Mouse (Mus musculus) CD4-positive, CD25-positive, alpha-beta regulatory T cell, adult 4 months (primary cell): Measurements from ENCODE around the gene Gm6890. TPM values are rescaled to one million over a fixed set of nuclear protein-coding genes. Genes with fewer than 3 reads are reported as not detected.
"Not testable (repeated sequence)": the region's sequence is repeated elsewhere in the genome, so short reads cannot be mapped to it uniquely, and the experiment has no call there.

ENCODE experiments used
- ATAC-seq: one replicate; pipeline ENCODE4 v1.8.0; 2017
- polyA plus RNA-seq, 2 experiments: library from polyadenylated mRNA; unstranded; fragments of 100-300 nt; shearing (Covaris generic); gene quantifications; one replicate each; pipeline ENCODE4 v1.2.1; 2017

The Gm6890 gene
- polyA plus RNA-seq = not detected

DNA sequence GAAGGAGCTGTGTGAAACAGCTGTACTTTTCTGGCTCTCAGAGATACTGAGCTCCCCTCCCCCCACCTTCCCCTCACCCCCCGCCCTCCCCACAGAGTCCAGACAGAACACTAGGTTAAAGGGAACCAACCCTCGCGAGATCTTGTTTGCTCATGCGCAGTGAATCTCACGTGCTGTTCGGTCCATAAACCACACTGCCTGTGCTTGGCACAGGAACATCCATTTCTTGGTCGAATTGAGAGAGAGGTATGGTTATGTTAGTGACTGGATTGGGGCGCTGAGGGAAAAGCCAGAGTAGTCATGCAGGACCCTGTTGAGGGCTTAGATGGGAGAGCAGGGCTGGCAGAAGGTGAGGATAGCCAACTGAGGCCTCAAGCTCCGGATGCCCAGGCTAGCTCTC lies at the start of gene Gm6890:
TSS of gene Gm6890 (plus strand) at position 301 of the 400 bp plus-strand sequence.
- ATAC-seq = not testable (repeated sequence)

DNA sequence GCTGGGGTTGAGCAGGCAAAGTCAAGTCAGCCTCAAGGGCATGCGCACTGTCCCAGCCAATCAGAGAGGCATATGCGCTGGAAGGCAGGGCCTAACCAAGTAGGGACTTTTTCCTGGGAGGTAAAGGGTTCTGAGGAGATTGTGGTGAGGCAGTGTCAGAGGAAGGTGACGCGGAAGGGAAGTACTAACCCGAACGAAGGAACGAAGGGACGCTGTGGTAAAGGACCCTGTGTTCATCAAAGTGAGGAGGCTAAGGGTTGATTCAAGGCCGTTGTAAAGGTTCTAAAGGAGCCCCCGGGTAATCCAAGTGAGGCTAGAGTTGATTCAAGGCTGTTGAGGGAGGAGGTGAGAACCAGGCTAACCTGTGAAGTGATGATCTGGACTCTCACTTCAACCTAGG lies 14.5 kb upstream of the Gm6890 start:
- ATAC-seq = peak; percentile 53

- not testable (repeated sequence) for ATAC-seq
Measured at GRCm38 (mm10) chrX:74770715-74771114, 30.0 kb downstream of the Gm6890 start.

Other genes with a start within 250 kb of the Gm6890 start
- gene Olfr1326-ps1, start 166.0 kb upstream of the Gm6890 start, polyA plus RNA-seq = not detected
- gene Olfr1325, start 148.2 kb upstream of the Gm6890 start, polyA plus RNA-seq = not detected
- gene Gm5640, start 95.3 kb upstream of the Gm6890 start, polyA plus RNA-seq = not detected
- not detected for gene Gm5936, start 96.3 kb downstream of the Gm6890 start, polyA plus RNA-seq